Mouse (Mus musculus) megakaryocyte, adult 5-6 weeks (primary cell): ENCODE results near the gene Acta2. TPM values are rescaled to one million over a fixed set of nuclear protein-coding genes. Genes with fewer than 3 reads are reported as not detected.

Experiments
- ATAC-seq: 2 replicates; pipeline ENCODE4 v1.8.0; 2016; ENCODE audit warnings: mild to moderate bottlenecking, inconsistent platforms; ENCODE audit not compliant: poor library complexity, severe bottlenecking
- total RNA-seq, 2 experiments: library from RNA; stranded (forward) in 1 of 2; stranded (reverse) in 1 of 2; fragments of 153-499, 151-499 nt in 1 of 2; fragments of 221-1000, 200-1000 nt in 1 of 2; gene quantifications; 2 replicates each; pipeline versions ENCODE4 v1.2.3 to v1.2.4; 2015 to 2017

The Acta2 gene
- total RNA-seq, 2 experiments from 2014 or later = 3.7 to 6.4 TPM

DNA sequence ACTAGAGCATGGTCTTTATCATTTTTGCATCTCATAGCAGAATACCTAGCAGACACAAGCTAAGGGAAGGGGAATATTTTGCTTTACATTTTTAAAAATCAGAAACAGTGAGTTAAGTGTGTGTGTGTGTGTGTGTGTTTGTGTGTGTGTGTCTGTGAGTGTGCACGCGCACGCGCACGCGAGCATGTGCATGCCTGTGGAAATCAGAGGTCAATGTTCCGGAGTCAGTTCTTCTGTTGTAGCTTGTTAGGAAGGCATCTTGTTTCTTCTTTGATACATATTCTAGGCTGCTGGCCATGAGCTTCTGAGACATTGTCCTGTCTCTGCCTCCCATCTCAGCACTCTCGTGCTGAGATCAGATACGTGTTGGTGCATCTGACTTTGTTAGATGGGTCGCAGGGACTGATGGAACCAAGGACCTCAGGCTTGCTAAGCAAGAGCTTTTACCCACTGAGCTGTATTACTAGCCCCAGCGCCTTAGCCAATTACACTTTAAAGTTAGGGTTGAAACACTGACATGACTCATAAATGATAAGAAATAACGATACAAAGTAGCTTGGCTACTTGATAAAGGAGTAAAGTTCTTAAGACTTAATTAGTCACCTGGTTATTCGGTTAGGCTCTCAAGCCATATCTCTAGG lies 15.6 kb upstream of the Acta2 start:
- ATAC-seq = no peak

DNA sequence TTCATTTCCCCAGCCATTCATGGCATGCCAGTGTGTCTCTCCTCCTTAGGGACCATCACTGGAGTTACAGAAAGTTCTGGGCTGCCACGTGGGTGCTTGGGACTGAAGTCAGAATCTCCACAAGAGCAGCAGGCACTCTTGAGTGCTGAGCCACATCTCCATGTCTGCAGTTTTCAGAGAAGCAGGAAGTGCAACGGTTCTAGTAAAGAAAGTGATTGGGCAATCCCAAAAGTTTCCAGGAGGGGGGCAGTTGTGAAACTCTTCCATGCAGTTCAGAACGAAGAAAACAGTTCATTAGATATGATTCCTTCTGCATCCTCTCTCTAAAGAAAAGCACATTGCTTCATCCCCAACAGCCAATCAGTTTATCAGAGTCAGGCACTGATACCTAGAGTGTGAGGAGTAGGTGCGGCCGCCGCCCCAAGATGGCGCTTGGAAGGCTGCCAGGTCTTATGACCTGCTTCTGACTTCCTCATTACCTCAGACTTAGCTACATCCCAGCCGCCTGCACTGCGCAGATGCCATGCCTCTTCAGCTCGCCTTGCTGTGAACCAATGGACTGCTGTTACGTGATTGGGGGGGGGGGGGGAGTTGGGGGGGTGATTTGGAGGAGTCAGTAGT lies 14.8 kb upstream of the Acta2 start:
- peak; percentile 97 for ATAC-seq

- no peak for ATAC-seq
These were observed 13.6 kb upstream of the Acta2 start for GRCm38 (mm10) chr19:34268991-34269390.

- no peak for ATAC-seq
These were observed 10.3 kb upstream of the Acta2 start for GRCm38 (mm10) chr19:34265604-34266193.

DNA sequence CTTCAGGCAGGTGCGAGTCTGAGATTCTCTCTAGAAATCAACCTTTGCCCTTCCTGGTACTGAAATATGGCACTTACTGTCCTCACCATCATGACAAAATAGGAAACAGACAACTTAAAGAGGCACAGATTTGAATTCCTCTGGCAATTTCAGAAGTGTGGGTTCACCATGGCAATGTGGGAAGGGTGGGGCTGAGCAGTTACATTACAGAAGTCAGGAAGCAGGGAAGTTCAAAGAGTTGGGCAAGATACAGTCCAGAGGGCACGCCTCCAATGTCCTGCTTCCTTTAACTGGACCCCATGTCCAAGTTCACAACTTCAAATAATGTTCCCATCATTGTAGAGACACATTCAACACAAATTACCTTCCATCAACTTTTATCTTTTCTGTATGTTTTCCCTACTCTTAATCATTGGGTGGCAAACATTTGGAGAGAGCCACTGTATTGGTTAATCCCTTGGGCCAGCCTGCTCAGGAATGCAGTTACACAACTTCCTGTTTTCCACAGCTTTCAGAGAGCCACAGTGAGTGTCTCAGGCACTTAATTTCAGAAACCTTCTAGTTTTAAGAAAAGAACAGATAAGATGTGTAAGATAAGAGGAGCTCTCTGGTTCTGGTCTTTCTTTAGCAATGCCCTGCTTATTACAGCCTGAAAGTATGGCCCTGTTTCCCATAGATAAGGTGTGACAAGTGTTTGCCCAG lies 7.0 kb upstream of the Acta2 start:
- ATAC-seq = peak; percentile 98

- no peak for ATAC-seq
These were observed 1.5 kb upstream of the Acta2 start for GRCm38 (mm10) chr19:34256936-34257335.

GRCm38 (mm10) chr19:34256149-34256548 lies 759 bp upstream of the Acta2 start:
- no peak for ATAC-seq

DNA sequence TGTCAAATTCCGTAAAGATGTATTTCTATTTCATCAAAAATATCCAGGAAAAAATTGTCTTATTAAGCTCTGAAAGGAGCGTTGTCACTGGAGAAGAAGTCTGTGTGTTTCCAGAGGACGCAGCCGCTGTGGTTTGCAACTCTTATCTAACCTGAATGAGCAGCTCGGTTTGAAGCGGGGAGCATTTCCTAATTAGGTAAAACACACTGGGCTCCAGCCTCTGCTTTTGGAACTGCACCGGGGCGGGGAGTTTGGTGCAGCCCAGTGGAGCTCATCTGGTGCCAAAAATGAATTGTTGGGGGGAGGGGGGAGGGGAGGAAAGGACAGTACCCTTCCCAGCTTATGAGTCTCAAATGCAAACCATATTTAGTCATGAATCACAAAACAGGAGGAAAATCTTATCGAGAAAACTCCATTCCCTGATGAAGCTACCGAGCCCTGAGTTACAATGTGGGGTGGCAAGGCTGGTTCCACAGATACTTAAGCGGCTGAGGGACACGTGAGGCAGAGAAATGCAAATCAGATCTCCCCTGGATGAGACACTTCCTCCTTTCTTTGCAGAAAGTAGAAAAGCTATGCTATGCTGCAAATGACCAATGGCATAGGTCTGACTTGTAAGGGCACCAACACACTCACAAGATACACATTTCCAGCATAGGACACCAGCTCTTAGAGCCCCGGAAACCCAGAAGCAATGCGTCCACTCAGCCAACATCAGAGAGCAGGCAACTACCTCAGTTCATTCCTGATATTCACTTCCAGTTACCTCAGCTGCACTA lies 1.1 kb downstream of the Acta2 start:
- peak; percentile 88 for ATAC-seq

- no peak for ATAC-seq
These were observed 2.9 kb downstream of the Acta2 start for GRCm38 (mm10) chr19:34252450-34252849.

DNA sequence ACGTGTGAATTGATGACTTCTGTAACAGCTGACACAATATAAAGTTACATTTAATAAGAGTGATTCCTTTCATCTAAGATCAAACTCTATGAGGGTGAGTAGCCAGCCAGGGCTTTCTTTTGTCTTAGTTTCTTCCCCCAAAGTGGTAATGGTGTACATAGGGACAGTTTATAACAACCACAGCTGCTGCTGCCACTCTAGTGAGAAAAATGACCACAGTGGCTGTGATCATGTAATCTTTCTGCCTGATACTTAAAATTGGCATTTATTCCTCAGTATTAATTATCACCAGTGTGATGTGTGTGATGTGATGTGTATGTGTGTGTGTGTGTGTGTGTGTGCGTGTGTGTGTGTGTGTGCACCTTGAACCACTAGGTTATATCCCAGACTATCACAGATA lies 3.5 kb downstream of the Acta2 start:
- no peak for ATAC-seq

DNA sequence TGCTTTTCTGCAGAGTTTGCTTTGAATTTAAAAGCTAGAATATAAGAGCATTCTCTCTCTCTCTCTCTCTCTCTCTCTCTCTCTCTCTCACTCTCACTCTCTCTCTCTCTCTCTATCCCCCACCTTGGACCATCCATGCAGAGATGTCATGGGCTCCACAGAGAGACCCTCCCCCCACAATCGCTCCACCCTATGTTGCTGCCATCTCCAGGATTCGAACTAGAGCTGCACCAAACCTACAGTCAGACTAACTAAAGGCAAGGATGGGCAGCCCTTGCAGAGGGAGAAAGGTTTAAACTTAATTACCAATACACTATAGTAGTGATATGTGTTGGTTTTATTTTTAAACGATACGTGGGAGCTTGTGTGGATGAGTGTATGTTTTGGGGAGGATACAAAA lies 4.8 kb downstream of the Acta2 start:
- no peak for ATAC-seq

DNA sequence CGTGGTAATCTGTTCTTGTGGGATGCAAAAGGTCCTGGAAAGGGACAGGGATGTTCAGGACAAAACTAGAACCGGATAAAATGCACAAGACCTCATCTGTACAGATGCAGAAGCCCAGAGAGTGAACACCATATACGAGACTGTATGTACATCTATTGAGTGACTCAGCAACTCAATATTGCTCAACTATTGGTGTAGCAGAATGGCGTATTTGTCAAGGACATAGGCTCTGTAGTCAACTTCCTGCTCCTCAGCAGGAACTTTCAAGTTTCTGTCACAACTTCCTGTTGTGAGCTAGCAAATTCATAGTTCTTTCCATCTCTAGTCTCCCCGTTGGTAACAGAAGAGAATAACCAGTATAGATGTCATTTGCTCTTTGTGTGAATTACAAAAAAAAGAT lies 6.8 kb downstream of the Acta2 start:
- peak; percentile 95 for ATAC-seq

- peak; percentile 63 for ATAC-seq
These were observed 11.3 kb downstream of the Acta2 start for GRCm38 (mm10) chr19:34244056-34244455.

- ATAC-seq = no peak
These were observed 12.5 kb downstream of the Acta2 start for GRCm38 (mm10) chr19:34242925-34243324.

DNA sequence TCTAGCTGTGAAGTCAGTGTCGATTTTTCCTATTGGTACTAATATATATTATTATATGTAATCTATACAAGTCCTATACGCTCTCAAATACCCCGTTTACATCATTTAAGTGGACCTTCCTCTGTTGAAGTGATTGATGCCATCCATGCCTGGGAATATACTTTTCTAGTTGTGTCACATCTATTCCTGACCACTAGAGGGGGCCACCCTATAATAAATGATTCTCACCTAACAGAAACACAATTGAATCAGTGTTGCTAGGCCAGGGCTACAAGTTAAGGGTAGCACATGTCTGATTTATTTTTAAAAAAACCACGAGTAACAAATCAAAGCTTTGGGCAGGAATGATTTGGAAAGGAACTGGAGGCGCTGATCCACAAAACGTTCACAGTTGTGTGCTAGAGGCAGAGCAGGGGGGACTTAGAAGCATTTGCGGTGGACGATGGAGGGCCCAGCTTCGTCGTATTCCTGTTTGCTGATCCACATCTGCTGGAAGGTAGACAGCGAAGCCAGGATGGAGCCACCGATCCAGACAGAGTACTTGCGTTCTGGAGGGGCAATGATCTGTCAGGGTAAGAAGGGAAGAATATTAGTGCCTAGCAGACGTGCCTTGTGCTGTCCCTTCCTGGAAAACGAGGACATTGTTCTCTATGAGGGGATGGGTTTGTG lies 14.0 kb downstream of the Acta2 start:
- peak; percentile 72 for ATAC-seq

DNA sequence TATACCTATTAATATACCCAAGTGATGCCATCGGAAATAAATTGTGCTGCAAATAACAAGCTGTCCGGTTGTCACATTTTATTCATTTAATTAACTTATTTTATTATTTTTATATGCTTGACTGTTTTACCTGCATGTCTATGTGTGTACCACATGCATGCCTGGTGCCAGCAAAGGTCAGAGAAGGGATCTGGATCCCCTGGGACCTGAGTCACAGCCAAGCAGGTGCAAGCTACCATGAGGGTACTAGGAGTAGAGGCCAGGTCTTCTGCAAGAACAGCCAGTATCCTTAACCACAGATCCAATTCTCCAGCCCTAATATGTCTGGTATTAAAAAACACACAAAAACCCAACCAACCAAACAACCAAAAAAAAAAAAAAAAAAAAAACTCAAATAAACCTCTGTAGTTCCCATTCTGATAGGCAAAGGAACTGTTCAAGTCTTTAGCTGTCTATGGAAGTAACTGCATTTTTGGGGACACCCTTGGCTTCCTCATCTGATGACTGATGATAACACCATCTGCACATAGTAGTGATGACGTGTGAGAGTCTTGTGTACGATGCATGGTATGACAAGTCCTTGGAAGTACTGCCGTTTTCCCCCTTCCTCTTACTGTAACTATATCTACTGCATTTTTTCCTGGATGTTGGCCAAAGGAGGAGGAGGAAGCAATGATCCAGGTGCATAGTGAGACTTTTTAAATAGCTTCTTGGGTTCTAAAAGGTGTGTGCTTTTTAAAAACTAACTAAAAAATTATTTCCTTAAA lies 14.9 kb downstream of the Acta2 start:
- no peak for ATAC-seq

DNA sequence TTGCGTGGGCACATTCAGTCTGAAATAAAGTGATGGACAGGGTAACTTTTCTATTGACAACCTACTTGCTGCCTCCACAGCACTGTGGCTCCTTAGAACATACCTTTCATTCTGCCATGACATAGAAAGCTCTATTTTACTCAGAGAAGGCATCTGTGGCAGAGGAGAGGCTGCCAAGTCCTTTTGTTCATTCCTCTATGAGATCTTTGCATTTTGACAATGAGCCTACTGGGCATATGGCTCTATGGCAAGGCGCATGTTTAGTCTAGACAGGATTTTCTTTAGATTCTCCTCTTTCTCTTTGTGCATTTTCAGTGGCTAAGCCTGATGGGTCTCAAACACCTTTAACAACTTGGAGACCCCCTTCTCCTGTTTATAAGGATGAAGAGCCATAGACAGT lies 17.6 kb downstream of the Acta2 start:
- no peak for ATAC-seq

- ATAC-seq = no peak
These were observed 19.3 kb downstream of the Acta2 start for GRCm38 (mm10) chr19:34236049-34236448.

- ATAC-seq = peak; percentile 77
These were observed 21.4 kb downstream of the Acta2 start for GRCm38 (mm10) chr19:34233944-34234343.

GRCm38 (mm10) chr19:34232326-34232725 lies 23.1 kb downstream of the Acta2 start:
- ATAC-seq = no peak
